Mouse (Mus musculus) hindbrain, embryonic 12.5 days (tissue): ENCODE results near the gene Grip1. TPM values are rescaled to one million over a fixed set of nuclear protein-coding genes. Genes with fewer than 3 reads are reported as not detected.

Experiments
- ATAC-seq: fragments of 200-750 bp; cut with Nextera tagmentation; 2 replicates; pipeline ENCODE4 v1.8.0; 2017; ENCODE audit warnings: moderate TSS enrichment; ENCODE audit not compliant: low FRiP score
- H3K27ac ChIP-seq: fragments of 300-500 bp; sonication (generic); 2 replicates; pipeline ENCODE4 v1.5.1; 2016; ENCODE audit warnings: mild to moderate bottlenecking
- H3K27me3 ChIP-seq: fragments of 300-500 bp; sonication (generic); 2 replicates; pipeline ENCODE4 v1.6.1; 2016; ENCODE audit warnings: mild to moderate bottlenecking
- H3K36me3 ChIP-seq: fragments of 300-500 bp; sonication (generic); 2 replicates; pipeline ENCODE4 v1.6.1; 2016; ENCODE audit warnings: mild to moderate bottlenecking
- H3K4me1 ChIP-seq: fragments of 300-500 bp; sonication (generic); 2 replicates; pipeline ENCODE4 v1.6.1; 2016
- H3K4me2 ChIP-seq: fragments of 300-500 bp; sonication (generic); replicated peaks from 2 replicates; pipeline ENCODE4 v1.6.1; 2016; ENCODE audit warnings: mild to moderate bottlenecking
- H3K4me3 ChIP-seq: fragments of 300-500 bp; sonication (generic); 2 replicates; pipeline ENCODE4 v1.5.1; 2016; ENCODE audit warnings: mild to moderate bottlenecking
- H3K9ac ChIP-seq: fragments of 300-500 bp; sonication (generic); 2 replicates; pipeline ENCODE4 v1.6.1; 2016; ENCODE audit warnings: mild to moderate bottlenecking, moderate library complexity
- H3K9me3 ChIP-seq: fragments of 300-500 bp; sonication (generic); replicated peaks from 2 replicates; pipeline ENCODE4 v1.6.1; 2016; ENCODE audit warnings: mild to moderate bottlenecking
- WGBS: fragments of 180-500 bp; shearing (Covaris S2); methylation state at CpG from one replicate; pipeline ENCODE4 v1.1.7; 2016; 5-methylcytosine and 5-hydroxymethylcytosine counted together
- polyA plus RNA-seq: library from polyadenylated mRNA; unstranded; fragments of >200 nt; fragmentation: Nextera tagmentation; extraction: Ambion mirVana; gene quantifications from 2 replicates; pipeline ENCODE4 v1.2.1, GENCODE M21; 2016

Gene Grip1
- polyA plus RNA-seq, 1 experiment from 2014 or later: 15.7 TPM

DNA sequence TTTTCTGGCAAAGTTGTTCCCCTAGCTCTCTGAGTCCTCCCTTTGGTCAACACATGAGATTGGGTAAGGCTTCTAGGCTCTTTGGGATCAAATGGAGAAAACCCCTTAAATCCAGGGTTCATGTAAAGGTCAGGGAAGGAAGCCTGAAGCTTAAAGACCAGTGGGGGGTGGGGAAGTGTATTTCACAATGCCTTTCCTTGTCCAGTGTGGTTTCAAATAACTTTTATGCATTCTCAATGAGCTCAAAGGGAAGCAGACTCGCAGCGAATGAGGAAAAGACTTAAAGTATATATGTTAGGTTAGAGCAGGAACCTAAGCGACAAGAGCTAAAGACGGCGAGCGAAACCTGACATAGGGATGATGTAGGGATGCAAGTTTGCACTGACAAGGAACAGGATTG lies 131.0 kb downstream of the Grip1 start:
- Histone ChIP-seq H3K4me1 (no peaks in the 10 kb centered on the region), H3K4me2 (no peak overlapping the region), H3K36me3 (no peaks in the 10 kb centered on the region), H3K27me3 (no peaks in the 10 kb centered on the region), H3K27ac (no peak overlapping the region), H3K9ac (no peak overlapping the region), H3K4me3 (no peak overlapping the region), H3K9me3 (no peaks in the 10 kb centered on the region)
- 74% methylated on average over 6 of the region's 6 CpGs for whole genome bisulfite sequencing
- ATAC-seq: no peak

DNA sequence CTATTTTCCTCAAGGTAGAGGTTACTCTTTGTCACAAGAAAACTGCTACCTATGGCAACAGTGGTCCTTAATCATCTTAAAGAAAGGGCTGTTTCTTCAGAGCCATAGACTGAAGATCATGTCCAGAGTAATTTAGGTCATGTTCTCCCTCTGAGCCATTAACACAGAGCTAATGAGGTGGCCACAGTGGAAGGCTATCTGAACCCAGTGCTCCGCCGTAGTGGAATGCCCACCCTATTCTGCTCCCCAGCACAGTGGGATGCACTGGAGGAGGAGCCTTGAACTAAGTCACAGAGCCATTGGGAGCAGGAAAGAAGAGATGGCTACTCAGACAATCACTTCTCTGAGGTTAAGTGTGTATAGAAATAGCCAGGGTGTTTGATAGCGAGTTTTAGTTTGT lies 133.3 kb downstream of the Grip1 start:
- H3K27me3 ChIP-seq: no peaks in the 10 kb centered on the region
- H3K4me2 ChIP-seq: no peak overlapping the region
- no peaks in the 10 kb centered on the region for H3K9me3 ChIP-seq
- H3K4me3 ChIP-seq: no peak overlapping the region
- no peaks in the 10 kb centered on the region for H3K36me3 ChIP-seq
- no peak overlapping the region for H3K27ac ChIP-seq
- whole genome bisulfite sequencing: 82% methylated on average over 3 of the region's 3 CpGs
- ATAC-seq: no peak
- no peaks in the 10 kb centered on the region for H3K4me1 ChIP-seq
- no peak overlapping the region for H3K9ac ChIP-seq

DNA sequence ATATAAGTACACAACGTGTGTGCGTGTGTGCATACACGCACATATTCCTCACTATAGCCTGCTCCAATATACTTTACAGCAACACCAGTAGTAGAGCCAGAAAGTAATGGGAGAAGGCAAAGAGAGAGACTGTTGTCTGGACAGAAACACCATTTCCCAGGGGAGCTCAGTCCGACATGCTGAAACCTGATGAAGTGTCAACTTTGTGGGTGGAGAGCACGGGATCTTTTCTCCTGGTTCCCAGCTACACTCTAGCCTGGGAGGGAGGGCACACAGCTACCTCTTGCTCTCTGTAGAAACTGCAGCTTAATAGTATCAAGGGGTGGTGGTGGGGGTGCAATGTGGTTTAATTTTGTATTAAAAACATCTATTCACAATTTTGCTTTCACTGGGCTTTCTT lies 143.2 kb downstream of the Grip1 start:
- Histone ChIP-seq H3K9ac (no peak overlapping the region), H3K27me3 (no peaks in the 10 kb centered on the region), H3K4me1 (no peaks in the 10 kb centered on the region), H3K27ac (no peak overlapping the region), H3K4me2 (no peak overlapping the region), H3K36me3 (no peaks in the 10 kb centered on the region), H3K4me3 (no peak overlapping the region), H3K9me3 (no peaks in the 10 kb centered on the region)
- WGBS: 72% methylated on average over 5 of the region's 5 CpGs
- no peak for ATAC-seq

DNA sequence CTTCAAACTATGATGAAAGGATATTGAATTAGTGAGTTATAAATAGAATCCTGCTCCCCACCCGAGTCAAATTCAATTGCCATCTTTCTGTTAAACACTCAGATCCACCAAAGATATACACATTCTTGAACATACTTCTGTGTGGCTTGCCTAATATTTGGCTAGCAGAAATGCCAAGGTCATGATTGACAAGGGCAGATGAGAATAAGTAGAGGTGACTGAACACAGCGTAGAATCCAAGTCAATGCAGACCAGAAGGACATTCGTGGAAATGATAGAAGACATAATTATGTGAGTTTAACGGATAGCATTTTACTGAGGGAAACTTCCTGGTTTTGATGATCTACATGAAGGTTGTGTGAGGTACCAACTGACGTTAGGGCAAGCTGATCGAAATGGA lies 153.9 kb downstream of the Grip1 start:
- no peak overlapping the region for H3K4me3 ChIP-seq
- H3K9me3 ChIP-seq: no peaks in the 10 kb centered on the region
- no peaks in the 10 kb centered on the region for H3K27me3 ChIP-seq
- H3K9ac ChIP-seq: no peak overlapping the region
- 91% methylated on average over 6 of the region's 6 CpGs for WGBS
- H3K27ac ChIP-seq: no peak overlapping the region
- no peak for ATAC-seq
- H3K4me1 ChIP-seq: no peaks in the 10 kb centered on the region
- no peaks in the 10 kb centered on the region for H3K36me3 ChIP-seq
- H3K4me2 ChIP-seq: no peak overlapping the region

DNA sequence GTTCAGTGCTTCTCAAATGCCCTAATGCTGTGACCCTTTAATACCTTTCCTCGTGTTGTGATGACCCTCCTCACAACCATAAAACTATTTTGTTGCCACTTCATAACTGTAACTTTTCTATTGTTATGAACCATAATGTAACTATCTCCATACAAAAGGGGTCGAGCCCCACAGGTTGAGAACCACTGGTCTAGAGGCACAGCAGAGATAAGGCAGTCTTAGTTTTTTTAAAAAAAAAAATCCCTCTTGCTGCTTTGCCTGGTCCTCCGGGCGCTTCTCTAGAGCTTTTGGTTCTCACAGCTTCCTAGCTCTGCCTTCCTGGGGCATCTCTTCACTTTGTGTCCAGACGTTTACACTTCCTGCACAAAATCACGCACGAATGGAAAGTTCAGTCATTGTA lies 155.4 kb downstream of the Grip1 start:
- no peaks in the 10 kb centered on the region for H3K36me3 ChIP-seq
- no peak overlapping the region for H3K27ac ChIP-seq
- no peak overlapping the region for H3K4me2 ChIP-seq
- H3K27me3 ChIP-seq: no peaks in the 10 kb centered on the region
- H3K9ac ChIP-seq: no peak overlapping the region
- no peak overlapping the region for H3K4me3 ChIP-seq
- no peak for ATAC-seq
- H3K9me3 ChIP-seq: no peaks in the 10 kb centered on the region
- 85% methylated on average over 7 of the region's 7 CpGs for WGBS
- no peaks in the 10 kb centered on the region for H3K4me1 ChIP-seq

DNA sequence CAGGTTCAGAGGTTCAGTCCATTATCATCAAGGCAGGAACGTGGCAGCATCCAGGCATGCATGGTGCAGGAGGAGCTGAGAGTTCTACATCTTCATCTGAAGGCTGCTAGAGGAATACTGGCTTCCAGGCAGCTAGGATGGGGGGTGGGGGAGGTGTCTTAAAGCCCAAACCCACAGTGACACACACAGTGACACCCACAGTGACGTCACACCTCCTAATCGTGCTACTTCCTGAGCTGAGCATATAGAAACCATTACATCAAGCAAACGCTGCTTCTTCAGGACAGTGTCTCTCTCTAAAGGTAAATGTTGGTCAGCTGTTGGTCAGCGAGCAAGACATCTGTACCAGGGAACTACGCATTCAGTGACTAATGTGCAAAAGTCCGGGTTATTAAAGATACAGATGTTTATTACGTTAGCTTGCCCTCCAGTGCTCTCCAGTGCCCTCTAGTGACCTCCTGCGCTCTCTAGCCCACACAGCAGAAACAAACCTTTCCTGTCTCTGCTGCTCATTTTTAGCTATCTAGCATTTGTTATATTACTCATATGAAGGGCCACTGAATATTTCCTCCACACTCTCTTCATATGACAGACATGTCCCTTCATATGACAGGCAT lies 156.8 kb downstream of the Grip1 start:
- Histone ChIP-seq H3K27ac (no peak overlapping the region; the same call in 1 of the 2 replicates), H3K36me3 (no peaks in the 10 kb centered on the region), H3K9me3 (no peaks in the 10 kb centered on the region), H3K4me2 (no peak overlapping the region), H3K27me3 (no peaks in the 10 kb centered on the region), H3K4me1 (peaks cover 3% of the 10 kb centered on the region), H3K4me3 (no peak overlapping the region), H3K9ac (no peak overlapping the region)
- WGBS: 72% methylated on average over 9 of the region's 9 CpGs
- no peak for ATAC-seq

DNA sequence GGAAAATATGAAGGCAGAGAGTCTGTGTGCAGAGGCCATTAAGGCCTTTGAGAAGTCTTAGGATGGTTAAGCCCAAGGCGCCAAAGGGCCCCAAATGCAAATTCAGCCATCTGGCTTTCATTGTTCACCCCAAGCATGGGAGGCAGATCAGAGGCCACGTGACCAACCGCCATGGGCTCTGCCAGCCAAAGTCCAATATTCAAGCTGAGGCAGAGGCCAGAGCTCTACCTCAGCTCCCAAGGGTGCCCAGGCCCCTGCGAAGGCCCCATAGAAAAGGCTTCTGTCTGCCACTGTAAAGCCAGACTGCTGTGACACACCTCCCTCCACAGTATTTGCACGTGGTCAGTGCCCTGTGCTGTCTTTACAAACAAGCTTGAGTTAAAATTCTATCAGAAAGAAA lies 158.4 kb downstream of the Grip1 start:
- no peak for ATAC-seq
- Histone ChIP-seq H3K27ac (no peak overlapping the region), H3K27me3 (no peaks in the 10 kb centered on the region), H3K9me3 (no peaks in the 10 kb centered on the region), H3K4me2 (no peak overlapping the region), H3K9ac (no peak overlapping the region), H3K4me1 (peaks cover 8% of the 10 kb centered on the region), H3K4me3 (no peak overlapping the region), H3K36me3 (no peaks in the 10 kb centered on the region)
- WGBS: 78% methylated on average over 5 of the region's 5 CpGs

DNA sequence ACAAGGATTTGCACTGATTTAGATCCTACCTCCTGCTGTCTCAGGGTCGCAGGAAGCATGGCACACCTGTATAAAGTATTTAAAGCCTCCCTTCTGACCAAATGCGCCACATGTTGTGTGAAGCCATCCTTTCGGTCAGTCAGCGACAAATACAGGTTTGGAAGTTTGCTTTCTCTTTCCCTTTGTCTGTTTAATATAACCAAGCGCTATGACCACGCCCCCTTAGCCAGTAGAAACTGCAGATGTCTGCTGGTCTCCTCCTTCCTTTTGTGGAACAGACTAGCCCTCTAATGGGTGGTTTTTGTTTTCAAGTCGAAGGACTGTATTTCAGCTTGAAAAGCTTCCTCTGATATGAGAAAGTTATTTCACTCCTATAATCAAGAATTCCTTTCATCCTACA lies 161.1 kb downstream of the Grip1 start:
- Histone ChIP-seq H3K4me1 (peaks cover 8% of the 10 kb centered on the region), H3K9me3 (no peaks in the 10 kb centered on the region), H3K4me2 (no peak overlapping the region), H3K36me3 (no peaks in the 10 kb centered on the region), H3K27ac (no peak overlapping the region), H3K4me3 (no peak overlapping the region), H3K9ac (no peak overlapping the region), H3K27me3 (no peaks in the 10 kb centered on the region)
- 37% methylated on average over 7 of the region's 7 CpGs for WGBS
- ATAC-seq: no peak

DNA sequence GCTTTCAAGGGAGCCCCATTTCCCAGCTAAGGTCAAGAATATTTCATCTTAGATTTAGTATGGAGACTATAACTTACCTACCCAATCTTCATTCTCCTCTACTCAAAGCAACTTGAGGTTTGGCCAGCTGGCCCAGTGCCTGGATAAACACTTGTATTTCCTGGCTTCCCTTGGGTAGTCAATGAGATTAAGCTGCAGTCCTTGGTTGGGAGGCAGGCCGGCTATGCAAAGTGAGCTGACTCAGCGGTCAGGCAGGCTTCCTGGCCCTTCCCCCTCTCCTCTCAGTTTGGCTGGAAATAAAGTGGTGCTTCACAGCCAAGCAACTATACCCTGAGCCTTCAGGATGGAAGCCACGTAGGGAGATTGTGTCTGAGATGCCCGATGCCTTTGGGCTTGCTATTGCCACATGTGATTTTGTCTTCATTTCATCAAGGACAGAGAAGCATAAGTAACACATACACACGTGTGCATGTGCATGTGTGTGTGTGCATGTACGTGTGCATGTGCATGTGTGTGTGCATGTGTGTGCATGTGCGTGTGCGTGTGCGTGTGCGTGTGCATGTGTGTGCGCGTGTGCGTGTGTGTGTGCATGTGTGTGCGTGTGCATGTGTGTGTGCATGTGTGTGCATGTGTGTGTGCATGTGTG lies 161.7 kb downstream of the Grip1 start:
- Histone ChIP-seq H3K9ac (no peak overlapping the region), H3K9me3 (no peaks in the 10 kb centered on the region), H3K27ac (peak overlapping the region; percentile 36; the same call in 1 of the 2 replicates), H3K4me2 (no peak overlapping the region), H3K4me3 (no peak overlapping the region), H3K4me1 (peaks cover 8% of the 10 kb centered on the region), H3K36me3 (no peaks in the 10 kb centered on the region), H3K27me3 (no peaks in the 10 kb centered on the region)
- ATAC-seq: 0 out of 2 replicates have a peak, but pooled peaks have one; percentile 48
- 69% methylated on average over 14 of the region's 14 CpGs for WGBS

DNA sequence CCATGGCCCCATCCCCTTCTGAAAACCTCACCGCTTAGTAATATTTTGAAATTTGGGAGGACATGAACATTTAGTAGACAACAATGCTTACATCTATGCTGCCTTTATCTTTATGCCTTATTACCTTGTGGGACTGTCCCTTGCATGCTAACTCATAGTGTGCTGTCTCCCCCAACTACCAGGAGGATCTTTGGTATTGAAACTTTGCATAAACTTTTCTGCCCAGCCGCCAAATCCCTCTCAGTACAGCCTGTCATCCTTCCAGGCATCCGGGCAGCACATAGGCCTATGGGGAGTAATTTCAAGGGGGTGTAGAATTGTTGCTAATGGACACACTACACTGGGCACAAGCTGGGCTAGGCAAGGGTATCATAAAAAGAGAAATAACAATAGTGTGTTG lies 162.4 kb downstream of the Grip1 start:
- peaks cover 8% of the 10 kb centered on the region for H3K4me1 ChIP-seq
- H3K9ac ChIP-seq: no peak overlapping the region
- H3K27ac ChIP-seq: no peak overlapping the region
- ATAC-seq: no peak
- H3K36me3 ChIP-seq: no peaks in the 10 kb centered on the region
- no peak overlapping the region for H3K4me2 ChIP-seq
- 80% methylated on average over 3 of the region's 3 CpGs for WGBS
- no peak overlapping the region for H3K4me3 ChIP-seq
- no peaks in the 10 kb centered on the region for H3K27me3 ChIP-seq
- no peaks in the 10 kb centered on the region for H3K9me3 ChIP-seq

DNA sequence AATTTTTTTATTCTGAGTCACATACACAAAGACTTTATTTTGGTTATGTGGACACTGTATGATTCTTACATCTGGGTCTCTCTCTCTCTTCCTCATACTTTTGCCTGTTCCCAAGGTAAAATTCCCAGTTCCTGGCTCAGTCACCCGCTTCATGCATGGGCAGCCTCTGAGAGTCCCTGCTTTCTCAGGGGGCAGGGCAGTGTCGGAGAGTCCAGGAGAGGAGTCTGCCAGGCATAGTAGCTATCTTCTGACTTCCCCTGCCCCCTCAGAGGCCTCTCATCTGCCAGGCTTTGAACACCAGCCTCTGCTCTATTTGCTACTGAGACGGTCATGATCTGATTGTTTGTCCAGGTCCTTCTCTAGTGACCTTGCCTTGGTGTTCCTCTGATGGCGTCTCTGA lies 175.0 kb downstream of the Grip1 start:
- H3K4me2 ChIP-seq: no peak overlapping the region
- H3K27me3 ChIP-seq: no peaks in the 10 kb centered on the region
- H3K4me1 ChIP-seq: 0 out of 2 replicates have a peak, but pooled peaks cover 2% of the 10 kb centered on the region
- H3K4me3 ChIP-seq: no peak overlapping the region
- 57% methylated on average over 4 of the region's 4 CpGs for WGBS
- no peak overlapping the region for H3K9ac ChIP-seq
- H3K27ac ChIP-seq: no peak overlapping the region
- ATAC-seq: no peak
- H3K9me3 ChIP-seq: no peaks in the 10 kb centered on the region
- no peaks in the 10 kb centered on the region for H3K36me3 ChIP-seq

DNA sequence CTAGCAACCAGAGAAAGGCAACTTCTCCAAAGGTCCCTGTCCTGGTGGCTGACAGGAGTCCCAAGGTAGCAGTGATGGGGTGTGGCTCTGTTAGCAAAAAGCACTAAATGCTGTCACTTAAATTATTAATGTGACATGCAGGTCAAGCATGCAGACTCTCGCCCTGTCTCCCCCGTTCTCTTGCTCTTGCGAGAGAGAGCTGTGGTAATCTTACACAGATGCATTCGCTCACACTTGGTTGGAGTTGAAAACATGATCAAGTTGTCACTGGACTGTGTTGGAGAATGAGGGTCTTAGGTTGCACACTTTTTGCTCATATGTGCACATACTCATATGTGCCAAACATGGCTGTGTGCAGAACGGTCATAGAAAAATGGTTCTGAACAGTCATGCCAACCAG lies 176.8 kb downstream of the Grip1 start:
- Histone ChIP-seq H3K36me3 (no peaks in the 10 kb centered on the region), H3K27ac (no peak overlapping the region), H3K9ac (no peak overlapping the region), H3K4me3 (no peak overlapping the region), H3K4me1 (0 out of 2 replicates have a peak, but pooled peaks cover 2% of the 10 kb centered on the region), H3K27me3 (no peaks in the 10 kb centered on the region), H3K9me3 (no peaks in the 10 kb centered on the region), H3K4me2 (no peak overlapping the region)
- 75% methylated on average over 5 of the region's 5 CpGs for WGBS
- no peak for ATAC-seq

DNA sequence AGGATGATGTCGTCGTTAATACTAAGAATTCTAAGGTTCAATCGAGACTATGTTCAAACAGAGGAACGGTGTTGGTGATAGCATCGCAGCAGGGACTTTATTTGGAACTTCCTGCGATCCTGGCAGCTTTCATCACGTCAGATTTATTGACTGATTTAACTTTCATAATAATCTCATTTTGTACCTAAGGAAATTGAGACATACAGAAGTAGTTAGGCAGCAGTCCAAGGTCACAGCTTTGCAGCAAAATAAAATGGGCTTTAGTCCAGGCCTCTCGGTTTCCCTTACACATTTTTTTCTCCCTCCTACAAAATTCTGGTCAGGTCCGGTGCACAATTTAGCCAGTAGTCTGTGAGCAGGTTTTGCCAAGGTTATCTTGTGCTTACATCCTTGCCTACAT lies 178.3 kb downstream of the Grip1 start:
- 82% methylated on average over 9 of the region's 9 CpGs for WGBS
- Histone ChIP-seq H3K36me3 (no peaks in the 10 kb centered on the region), H3K9me3 (no peaks in the 10 kb centered on the region), H3K9ac (no peak overlapping the region), H3K4me3 (no peak overlapping the region), H3K4me2 (no peak overlapping the region), H3K27me3 (no peaks in the 10 kb centered on the region), H3K27ac (no peak overlapping the region), H3K4me1 (0 out of 2 replicates have a peak, but pooled peaks cover 2% of the 10 kb centered on the region)
- no peak for ATAC-seq
